Mouse (Mus musculus): ENCODE results near the gene Suz12. TPM values are rescaled to one million over a fixed set of nuclear protein-coding genes. Genes with fewer than 3 reads are reported as not detected.

Gene Suz12
- polyA plus RNA-seq, 2 experiments, result 20.4 to 28.5 TPM

- DNase-seq (ENCODE audit: low spot score) (no peak), ATAC-seq (ENCODE audit: low FRiP score, low read depth) (no peak)
- H3K9ac ChIP-seq (ENCODE audit: low read depth, low read length, severe bottlenecking), result no peak overlapping the region
- no peak overlapping the region for H3K4me3 ChIP-seq (replicated peaks; ENCODE audit: low read length)
- H3K4me1 ChIP-seq (ENCODE audit: control insufficient read depth, insufficient read depth, low read length), result no peaks in the 10 kb centered on the region
- H3K4me2 ChIP-seq (replicated peaks; ENCODE audit: low read depth, low read length, severe bottlenecking), result no peak overlapping the region
- no peaks in the 10 kb centered on the region for H3K36me3 ChIP-seq (ENCODE audit: control insufficient read depth, insufficient read depth, low read length)
- TF ChIP-seq POLR2A (IDR thresholded peaks at IDR 0.05; ENCODE audit: borderline replicate concordance, extremely low read depth, insufficient read depth, insufficient read length), result no peak
- no peak overlapping the region for H3K27ac ChIP-seq (replicated peaks; ENCODE audit: low read depth, low read length)
- no peaks in the 10 kb centered on the region for H3K27me3 ChIP-seq (ENCODE audit: control insufficient read depth, insufficient read depth, low read length)
- 92% methylated on average over 4 of the region's 4 CpGs for WGBS
- H3K9me3 ChIP-seq (ENCODE audit: control insufficient read depth, low read length), result no peaks in the 10 kb centered on the region
Observed at GRCm38 (mm10) chr11:79986886-79987285, 6.0 kb upstream of the Suz12 start.

GRCm38 (mm10) chr11:79987896-79988295 lies 5.0 kb upstream of the Suz12 start:
- Histone ChIP-seq H3K36me3 (ENCODE audit: control insufficient read depth, insufficient read depth, low read length) (no peaks in the 10 kb centered on the region), H3K27me3 (ENCODE audit: control insufficient read depth, insufficient read depth, low read length) (no peaks in the 10 kb centered on the region), H3K9me3 (ENCODE audit: control insufficient read depth, low read length) (no peaks in the 10 kb centered on the region), H3K4me1 (ENCODE audit: control insufficient read depth, insufficient read depth, low read length) (no peaks in the 10 kb centered on the region), H3K9ac (ENCODE audit: low read depth, low read length, severe bottlenecking) (no peak overlapping the region), H3K27ac (replicated peaks; ENCODE audit: low read depth, low read length) (no peak overlapping the region), H3K4me2 (replicated peaks; ENCODE audit: low read depth, low read length, severe bottlenecking) (no peak overlapping the region), H3K4me3 (replicated peaks; ENCODE audit: low read length) (no peak overlapping the region)
- no peak for TF ChIP-seq POLR2A (IDR thresholded peaks at IDR 0.05; ENCODE audit: borderline replicate concordance, extremely low read depth, insufficient read depth, insufficient read length)
- no peak for ATAC-seq (ENCODE audit: low FRiP score, low read depth)
- 83% methylated on average over 3 of the region's 3 CpGs for WGBS
- no peak for DNase-seq (ENCODE audit: low spot score)

- peaks cover 1% of the 10 kb centered on the region; the same call in 1 of the 2 replicates for H3K4me1 ChIP-seq (ENCODE audit: control insufficient read depth, insufficient read depth, low read length)
- no peaks in the 10 kb centered on the region for H3K27me3 ChIP-seq (ENCODE audit: control insufficient read depth, insufficient read depth, low read length)
- H3K9me3 ChIP-seq (ENCODE audit: control insufficient read depth, low read length), result no peaks in the 10 kb centered on the region
- ATAC-seq (ENCODE audit: low FRiP score, low read depth), result no peak
- H3K27ac ChIP-seq (replicated peaks; ENCODE audit: low read depth, low read length), result no peak overlapping the region
- H3K4me2 ChIP-seq (replicated peaks; ENCODE audit: low read depth, low read length, severe bottlenecking), result no peak overlapping the region
- no peak overlapping the region for H3K9ac ChIP-seq (ENCODE audit: low read depth, low read length, severe bottlenecking)
- no peak for DNase-seq (ENCODE audit: low spot score)
- no peak for TF ChIP-seq POLR2A (IDR thresholded peaks at IDR 0.05; ENCODE audit: borderline replicate concordance, extremely low read depth, insufficient read depth, insufficient read length)
- no peak overlapping the region for H3K4me3 ChIP-seq (replicated peaks; ENCODE audit: low read length)
- 92% methylated on average over 2 of the region's 2 CpGs for WGBS
- H3K36me3 ChIP-seq (ENCODE audit: control insufficient read depth, insufficient read depth, low read length), result no peaks in the 10 kb centered on the region
Observed at GRCm38 (mm10) chr11:79990120-79990519, 2.8 kb upstream of the Suz12 start.

GRCm38 (mm10) chr11:79991600-79991999 lies 1.3 kb upstream of the Suz12 start:
- no peak overlapping the region for H3K4me2 ChIP-seq (replicated peaks; ENCODE audit: low read depth, low read length, severe bottlenecking)
- peaks cover 8% of the 10 kb centered on the region for H3K36me3 ChIP-seq (ENCODE audit: control insufficient read depth, insufficient read depth, low read length)
- no peak overlapping the region for H3K4me3 ChIP-seq (replicated peaks; ENCODE audit: low read length)
- no peaks in the 10 kb centered on the region for H3K9me3 ChIP-seq (ENCODE audit: control insufficient read depth, low read length)
- no peak for ATAC-seq (ENCODE audit: low FRiP score, low read depth)
- no peak overlapping the region for H3K9ac ChIP-seq (ENCODE audit: low read depth, low read length, severe bottlenecking)
- peaks cover 3% of the 10 kb centered on the region; the same call in 1 of the 2 replicates for H3K4me1 ChIP-seq (ENCODE audit: control insufficient read depth, insufficient read depth, low read length)
- DNase-seq (ENCODE audit: low spot score), result no peak
- WGBS, result 91% methylated on average over 5 of the region's 5 CpGs
- no peak for TF ChIP-seq POLR2A (IDR thresholded peaks at IDR 0.05; ENCODE audit: borderline replicate concordance, extremely low read depth, insufficient read depth, insufficient read length)
- no peaks in the 10 kb centered on the region for H3K27me3 ChIP-seq (ENCODE audit: control insufficient read depth, insufficient read depth, low read length)
- H3K27ac ChIP-seq (replicated peaks; ENCODE audit: low read depth, low read length), result no peak overlapping the region

- H3K4me1 ChIP-seq (ENCODE audit: control insufficient read depth, insufficient read depth, low read length), result peaks cover 3% of the 10 kb centered on the region; the same call in 1 of the 2 replicates
- H3K9me3 ChIP-seq (ENCODE audit: control insufficient read depth, low read length), result no peaks in the 10 kb centered on the region
- 28% methylated on average over 20 of the region's 21 CpGs for WGBS
- no peak for TF ChIP-seq POLR2A (IDR thresholded peaks at IDR 0.05; ENCODE audit: borderline replicate concordance, extremely low read depth, insufficient read depth, insufficient read length)
- H3K27ac ChIP-seq (replicated peaks; ENCODE audit: low read depth, low read length), result peak overlapping the region; percentile 97
- H3K27me3 ChIP-seq (ENCODE audit: control insufficient read depth, insufficient read depth, low read length), result no peaks in the 10 kb centered on the region
- peaks cover 13% of the 10 kb centered on the region for H3K36me3 ChIP-seq (ENCODE audit: control insufficient read depth, insufficient read depth, low read length)
- peak overlapping the region; percentile 91 for H3K9ac ChIP-seq (ENCODE audit: low read depth, low read length, severe bottlenecking)
- DNase-seq (ENCODE audit: low spot score) (no peak), ATAC-seq (ENCODE audit: low FRiP score, low read depth) (no peak)
- H3K4me2 ChIP-seq (replicated peaks; ENCODE audit: low read depth, low read length, severe bottlenecking), result peak overlapping the region; percentile 67
- H3K4me3 ChIP-seq (replicated peaks; ENCODE audit: low read length), result peak overlapping the region; percentile 96
Observed at GRCm38 (mm10) chr11:79992035-79992591, 793 bp upstream of the Suz12 start.

All from limb, embryonic 14.5 days (tissue).